Mouse (Mus musculus): ENCODE data around the gene Ptges2.

DNA sequence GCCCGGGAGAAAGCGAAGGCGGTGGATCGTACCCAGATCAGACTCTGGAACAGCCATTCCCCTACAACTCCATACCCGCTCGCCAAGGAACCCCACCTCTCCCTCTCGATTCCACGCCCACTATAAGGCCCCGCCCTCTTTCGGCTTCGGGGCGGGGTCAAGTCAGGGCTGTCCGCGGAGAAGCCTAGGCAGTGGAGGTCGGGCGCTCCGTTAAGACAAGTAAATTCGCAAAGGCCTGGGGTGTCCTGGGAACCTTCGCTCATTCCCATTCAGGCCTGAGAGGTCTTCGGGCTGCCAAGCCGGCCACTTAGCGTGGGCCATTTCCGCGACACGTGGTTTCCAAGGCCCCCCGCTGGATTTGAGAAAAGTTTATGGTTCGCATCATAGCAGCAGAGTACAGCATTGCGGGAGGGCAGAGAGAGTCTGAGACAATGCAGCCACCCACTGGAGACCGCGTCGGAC lies at the start of gene Ptges2:
- TF ChIP-seq CTCF (IDR thresholded peaks at IDR 0.05; ENCODE audit: extremely low read depth, insufficient read depth, insufficient read length, insufficient replicate concordance) (no peak), POLR2A (IDR thresholded peaks at IDR 0.05; ENCODE audit: low read depth, low read length) (no peak)
